Mouse (Mus musculus): ENCODE results near the gene Nuak1.

DNA sequence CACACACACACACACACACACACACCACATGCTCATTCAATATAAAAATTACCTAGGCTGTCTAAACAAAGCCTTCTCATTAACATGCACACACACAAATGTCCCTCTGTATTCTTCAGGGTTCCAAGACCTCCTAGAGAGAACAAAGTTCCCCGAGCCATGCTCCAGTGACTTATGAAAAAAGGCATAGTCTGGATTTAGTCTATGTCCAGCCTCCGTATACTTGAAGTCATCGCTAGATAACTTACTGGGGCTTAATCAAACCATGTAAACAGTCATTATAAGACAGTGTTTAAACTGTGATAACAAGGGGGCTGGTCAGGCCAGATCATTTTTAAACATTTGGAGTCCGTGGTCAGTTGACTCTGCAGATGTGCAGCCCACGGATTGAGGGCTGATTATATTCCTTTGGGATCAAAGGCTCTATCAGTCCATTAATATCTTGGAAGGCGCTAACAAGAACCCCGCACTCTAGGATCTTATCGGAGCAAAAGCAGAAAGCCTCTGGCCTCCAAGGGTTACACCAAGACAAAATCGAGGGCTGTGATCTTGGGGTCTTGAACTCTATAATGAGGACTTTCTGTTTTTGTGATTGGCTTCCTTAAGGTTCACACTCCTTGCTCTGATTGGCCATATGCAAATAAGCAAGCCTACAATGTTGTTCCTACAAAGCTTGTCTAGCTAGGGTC is 16.4 kb upstream of the Nuak1 start:
- no peak for TF ChIP-seq CTCF (IDR thresholded peaks at IDR 0.05; ENCODE audit: control insufficient read depth, insufficient read depth, low read length)
- TF ChIP-seq POLR2A (IDR thresholded peaks at IDR 0.05; ENCODE audit: borderline replicate concordance, control insufficient read depth, low read depth, low read length) = no peak
